21 mouse cellular contexts compared by ENCODE assay signal in genomic region chr12:118411767-118412430, GRCm38 (mm10).
DNase-seq lines count a peak whose midpoint lies in the region; ATAC-seq lines count a peak whose summit lies in the region.
"Had no signal": no experiment of that assay in that cellular context is flagged by ENCODE, and none has a peak within 500 bp of the region (broad histone marks: within the 10 kb centered on the region; RNA-seq: fewer than 3 reads in every experiment).

No protein-coding gene starts in this region.

- no peaks in the 10 kb centered on the region for H3K4me1 ChIP-seq in midbrain, embryonic 10.5 days
- H3K4me1 ChIP-seq: embryonic facial prominence, embryonic 15.5 days had no signal

- no peaks in the 10 kb centered on the region for H3K36me3 ChIP-seq in midbrain, embryonic 10.5 days
- H3K36me3 ChIP-seq: embryonic facial prominence, embryonic 15.5 days; heart, embryonic 15.5 days had no signal

- H3K27me3 ChIP-seq in midbrain, embryonic 10.5 days (ENCODE audit: low read depth, poor library complexity, severe bottlenecking): no peaks in the 10 kb centered on the region
- H3K27me3 ChIP-seq: embryonic facial prominence, embryonic 15.5 days; heart, embryonic 15.5 days had no signal

- H3K27ac ChIP-seq in midbrain, embryonic 10.5 days (replicated peaks): no peak overlapping the region
- H3K27ac ChIP-seq: embryonic facial prominence, embryonic 15.5 days; heart, embryonic 15.5 days had no signal

- DNase-seq in frontal cortex, postnatal 36 days (ENCODE audit: low spot score in 2 of 2): peak; percentile 6 to 13
- no peak for DNase-seq in frontal cortex, postnatal 10 days (ENCODE audit: low spot score in 2 of 2)
- DNase-seq in right cerebral cortex, postnatal 36 days (ENCODE audit: low spot score in 2 of 2): peak; percentile 4 to 7
- DNase-seq in right cerebral cortex, postnatal 25 days: no peak
- DNase-seq in telencephalon, adult 2 months (ENCODE audit: low read depth, low spot score): peak; percentile 17
- no peak for DNase-seq in cerebellum, adult 8-10 months
- DNase-seq in midbrain, embryonic 10.5 days (ENCODE audit: low spot score): no peak
- DNase-seq: adrenal gland, adult 8-10 months; cerebellum, postnatal 10 days; embryo, embryonic 11 days; forebrain, postnatal 0 days; gastrocnemius, postnatal 36 days; heart, postnatal 4 days; lung, postnatal 14 days; retina, postnatal 1 day; thymus, postnatal 4 days had no signal

- peak; percentile 25; the same call in 1 of the 2 replicates for ATAC-seq in common myeloid progenitor, adult 5-6 weeks (replicated peaks; ENCODE audit: low read depth, poor library complexity, severe bottlenecking)
- ATAC-seq: forebrain, postnatal 0 days; hindbrain, embryonic 16.5 days; intestine, postnatal 0 days had no signal

- WGBS in midbrain, embryonic 10.5 days: 84% methylated on average over 7 of the region's 7 CpGs

- H3K9me3 ChIP-seq in midbrain, embryonic 10.5 days (replicated peaks): no peaks in the 10 kb centered on the region
- H3K9me3 ChIP-seq: embryonic facial prominence, embryonic 15.5 days; heart, embryonic 15.5 days had no signal

- H3K4me3 ChIP-seq in midbrain, embryonic 10.5 days: no peak overlapping the region
- H3K4me3 ChIP-seq: embryonic facial prominence, embryonic 15.5 days; heart, embryonic 15.5 days had no signal

Comparison
In these comparisons a context has a peak if more than half of its experiments do, and no peak if none do; other contexts are left out.
1. DNase-seq: peak in frontal cortex, postnatal 36 days (2 of 2), right cerebral cortex, postnatal 36 days (2 of 2) and telencephalon, adult 2 months (single experiment); none in frontal cortex, postnatal 10 days (0 of 2), right cerebral cortex, postnatal 25 days (single experiment), cerebellum, adult 8-10 months (single experiment) and midbrain, embryonic 10.5 days (single experiment).